Mouse (Mus musculus) hindbrain, postnatal 0 days (tissue): Measurements from ENCODE around the gene Ranbp10. TPM values are rescaled to one million over a fixed set of nuclear protein-coding genes. Genes with fewer than 3 reads are reported as not detected.
A peak's percentile ranks its signal among the peaks of the same experiment; 100 is the strongest.

Experiments used
- ATAC-seq: fragments of 200-750 bp; cut with Nextera tagmentation; 2 replicates; pipeline ENCODE4 v1.8.0; 2017; ENCODE audit warnings: mild to moderate bottlenecking, moderate TSS enrichment, moderate library complexity
- DNase-seq: peaks from one replicate; pipeline ENCODE4 v3.0.0-alpha.2; 2015; ENCODE audit warnings: low spot score
- H3K27ac ChIP-seq: fragments of 300-500 bp; sonication (generic); 2 replicates; pipeline ENCODE4 v1.5.1; 2014; ENCODE audit warnings: mild to moderate bottlenecking
- H3K27me3 ChIP-seq: fragments of 300-500 bp; sonication (generic); 2 replicates; pipeline ENCODE4 v1.6.1; 2014; ENCODE audit warnings: low read length, mixed read lengths; ENCODE audit not compliant: insufficient read depth
- H3K36me3 ChIP-seq: fragments of 300-500 bp; sonication (generic); 2 replicates; pipeline ENCODE4 v1.6.1; 2014; ENCODE audit warnings: low read length, mixed read lengths; ENCODE audit not compliant: insufficient read depth
- H3K4me1 ChIP-seq: fragments of 300-500 bp; sonication (generic); 2 replicates; pipeline ENCODE4 v1.6.1; 2014; ENCODE audit warnings: antibody characterized with exemption, low read length, mixed read lengths; ENCODE audit not compliant: insufficient read depth
- H3K4me2 ChIP-seq: fragments of 300-500 bp; sonication (generic); 2 replicates; pipeline ENCODE4 v1.6.1; 2014; ENCODE audit warnings: low read depth, mild to moderate bottlenecking, low read length, moderate library complexity, mixed read lengths
- H3K4me3 ChIP-seq: fragments of 300-500 bp; sonication (generic); 2 replicates; pipeline ENCODE4 v1.5.1; 2014; ENCODE audit warnings: low read length
- H3K9ac ChIP-seq: fragments of 300-500 bp; sonication (generic); replicated peaks from 2 replicates; pipeline ENCODE4 v1.6.1; 2014; ENCODE audit warnings: mild to moderate bottlenecking, low read length, moderate library complexity, mixed read lengths
- H3K9me3 ChIP-seq: fragments of 300-500 bp; sonication (generic); 2 replicates; pipeline ENCODE4 v1.6.1; 2016; ENCODE audit warnings: low read length, mixed read lengths
- CTCF ChIP-seq: IDR thresholded peaks from 2 replicates; pipeline ENCODE4 v1.5.1; 2016; ENCODE audit warnings: antibody characterized with exemption, control low read depth, low read depth
- WGBS: fragments of 180-500 bp; shearing (Covaris S2); extraction: QIAGEN DNeasy Blood & Tissue Kit; methylation state at CpG from one replicate; pipeline ENCODE4 v1.1.7; 2014; 5-methylcytosine and 5-hydroxymethylcytosine counted together
- polyA plus RNA-seq: library from polyadenylated mRNA; unstranded; fragments of >200 nt; fragmentation: Nextera tagmentation; extraction: Ambion mirVana; gene quantifications from 2 replicates; pipeline ENCODE4 v1.2.1, GENCODE M21; 2015
- total RNA-seq: library from RNA; depleted of rRNA; stranded (reverse); fragments of >200 nt; gene quantifications from 2 replicates; pipeline ENCODE4 v1.2.3, GENCODE M21; 2014; rRNA removed

The Ranbp10 gene
- total RNA-seq (10.5 and 15.7 TPM in 2 replicates), polyA plus RNA-seq (6.3 and 7.2 TPM in 2 replicates)

DNA sequence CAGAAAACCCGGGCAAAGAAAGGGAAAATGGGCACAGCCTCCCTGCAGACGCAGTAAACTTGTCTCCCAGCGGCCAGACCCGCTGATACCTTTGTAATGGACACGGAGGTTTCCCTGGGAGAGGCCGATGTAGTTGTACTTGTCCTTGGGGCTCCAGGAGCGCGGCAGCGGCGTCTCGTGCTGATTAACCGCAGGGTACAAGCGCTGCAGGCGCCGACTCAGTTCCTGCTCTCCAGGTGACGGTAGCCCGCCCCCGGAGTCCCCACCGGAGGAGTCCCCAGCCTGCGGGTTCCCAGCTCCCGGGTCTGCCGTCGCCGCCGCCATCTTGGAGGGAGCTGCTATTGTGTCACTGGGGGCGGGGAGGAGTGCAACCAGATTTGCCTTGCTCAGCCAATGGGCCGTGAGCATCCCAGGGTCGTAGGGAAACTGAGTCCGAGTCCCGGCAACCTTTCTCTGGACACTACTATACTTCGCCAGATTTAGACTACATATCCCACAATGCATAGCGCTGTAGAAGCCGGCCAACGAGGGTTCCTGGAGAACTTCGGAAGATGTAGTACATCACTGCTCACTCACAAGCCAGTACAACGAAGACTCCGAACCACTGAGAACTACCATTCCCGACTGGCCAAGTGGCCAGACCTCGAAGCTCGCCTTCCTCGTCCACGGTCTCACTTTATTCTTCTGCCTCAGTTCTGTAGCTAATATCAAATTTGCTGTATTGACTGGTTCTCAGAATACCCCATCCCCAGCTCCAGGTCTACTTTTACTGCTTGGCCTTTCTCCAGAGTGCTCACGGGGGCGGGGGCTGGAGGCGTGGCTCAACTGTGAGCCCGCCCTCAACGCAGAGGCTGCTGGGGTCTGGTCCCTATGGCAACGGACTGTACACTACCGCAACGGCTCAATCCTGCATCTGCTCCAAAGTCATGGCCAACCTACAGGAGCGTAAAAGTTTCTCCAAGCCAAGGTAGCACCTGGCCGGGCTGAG is at the start of gene Ranbp10, which contains the start of gene Tsnaxip1:
Gene Ranbp10 (minus strand): TSS at position 490 of the 988 bp plus-strand sequence.
Gene Tsnaxip1 (plus strand): TSS at position 871 of the 988 bp plus-strand sequence.
- Histone ChIP-seq H3K4me1 (peaks cover 9% of the 10 kb centered on the region), H3K36me3 (peaks cover 7% of the 10 kb centered on the region; the same call in 1 of the 2 replicates), H3K4me3 (peak within 1 kb of the TSS; percentile 61), H3K4me2 (peak within 1 kb of the TSS; percentile 88), H3K9me3 (no peaks in the 10 kb centered on the region), H3K27me3 (no peaks in the 10 kb centered on the region), H3K27ac (peak within 1 kb of the TSS; percentile 78), H3K9ac (peak within 1 kb of the TSS; percentile 69)
- under 1% methylated on average over 52 of the region's 52 CpGs for WGBS
- ATAC-seq = peak; percentile 100
- no peak for TF ChIP-seq CTCF
- DNase-seq = peak; percentile 99

DNA sequence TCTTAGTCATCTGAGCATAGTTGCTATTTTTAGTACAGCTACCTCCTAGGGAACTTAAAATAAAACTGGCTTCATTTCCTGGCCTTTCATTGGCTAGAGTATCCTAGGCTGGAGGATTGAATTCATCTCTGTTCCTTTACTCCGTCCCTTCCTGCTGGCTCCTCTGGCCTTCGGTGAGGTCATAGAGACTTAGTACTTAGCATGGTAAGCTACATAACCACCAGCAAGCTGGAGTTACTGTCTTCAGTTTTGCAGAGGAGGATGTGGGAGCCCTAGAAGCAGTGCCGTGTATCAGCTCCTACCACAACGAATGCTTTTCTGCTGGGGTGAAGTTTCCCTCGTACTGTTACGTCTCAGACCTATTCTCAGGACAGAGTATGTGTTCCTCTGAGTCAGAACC is 47.2 kb upstream of the Ranbp10 start:
- no peak overlapping the region for H3K9ac ChIP-seq
- DNase-seq (no peak), ATAC-seq (no peak)
- no peaks in the 10 kb centered on the region for H3K27me3 ChIP-seq
- H3K4me3 ChIP-seq = no peak overlapping the region
- H3K36me3 ChIP-seq = peaks cover 47% of the 10 kb centered on the region
- WGBS = 82% methylated on average over 6 of the region's 6 CpGs
- no peak overlapping the region for H3K4me2 ChIP-seq
- H3K4me1 ChIP-seq = no peaks in the 10 kb centered on the region
- H3K9me3 ChIP-seq = no peaks in the 10 kb centered on the region
- peak overlapping the region; percentile 22; the same call in 1 of the 2 replicates for H3K27ac ChIP-seq
- no peak for TF ChIP-seq CTCF

DNA sequence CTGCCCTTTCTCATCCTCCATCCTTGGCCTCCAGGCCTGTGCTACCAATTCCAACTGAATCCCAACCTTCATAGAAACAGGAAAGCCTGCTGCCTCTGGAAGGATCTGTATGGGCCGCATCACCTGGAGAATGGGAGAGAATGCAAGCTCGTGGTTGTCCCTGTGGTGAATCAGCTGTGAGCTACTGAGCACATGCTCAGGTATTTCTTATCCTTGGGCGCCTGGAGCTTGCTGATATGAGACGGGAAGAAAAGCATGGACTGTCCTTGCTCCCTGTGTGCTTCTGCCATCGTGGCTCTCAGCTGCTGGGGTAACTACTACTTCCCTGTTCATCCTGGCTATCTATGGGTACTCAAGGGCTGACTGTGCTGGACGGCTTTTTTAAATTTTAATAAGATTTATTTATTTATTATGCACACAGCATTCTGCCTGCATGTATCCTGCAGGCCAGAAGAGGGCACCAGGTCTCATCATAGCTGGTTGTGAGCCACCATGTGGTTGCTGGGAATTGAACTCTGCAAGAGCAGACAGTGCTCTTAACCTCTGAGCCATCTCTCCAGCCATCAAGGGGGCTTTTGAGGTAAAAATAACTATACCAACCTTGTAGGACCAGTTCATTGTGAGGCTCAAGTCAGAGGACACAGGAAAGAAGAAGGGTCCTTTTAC is 39.3 kb upstream of the Ranbp10 start:
- DNase-seq = peak; percentile 18
- 81% methylated on average over 6 of the region's 6 CpGs for whole genome bisulfite sequencing
- Histone ChIP-seq H3K9ac (no peak overlapping the region), H3K4me2 (no peak overlapping the region), H3K27ac (no peak overlapping the region), H3K27me3 (no peaks in the 10 kb centered on the region), H3K4me1 (peaks cover 11% of the 10 kb centered on the region), H3K4me3 (no peak overlapping the region), H3K9me3 (no peaks in the 10 kb centered on the region), H3K36me3 (peaks cover 35% of the 10 kb centered on the region; the same call in 1 of the 2 replicates)
- ATAC-seq = no peak
- TF ChIP-seq CTCF = peak; percentile 57

DNA sequence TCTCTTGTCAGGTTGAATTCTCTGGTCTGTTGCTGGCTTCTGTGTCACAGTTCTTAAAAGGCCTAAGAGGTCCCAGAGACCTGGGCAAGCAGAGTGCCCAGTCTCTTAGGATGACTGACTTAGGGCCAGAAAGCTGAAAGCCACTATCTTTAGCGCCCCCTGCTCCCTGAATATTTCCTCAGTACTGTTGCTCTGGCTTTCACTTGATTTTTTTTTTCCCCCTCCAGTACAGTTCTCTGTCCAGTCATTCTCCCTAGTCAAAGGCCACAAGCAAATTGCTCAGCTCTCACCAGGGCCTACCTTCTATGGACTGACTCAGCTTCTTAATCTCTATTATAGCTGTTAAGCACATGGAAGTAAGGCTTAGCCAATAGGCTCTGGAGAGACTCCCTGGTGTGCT is 34.8 kb upstream of the Ranbp10 start:
- DNase-seq = peak; percentile 46
- peak overlapping the region; percentile 98; the same call in 1 of the 2 replicates for H3K9ac ChIP-seq

DNA sequence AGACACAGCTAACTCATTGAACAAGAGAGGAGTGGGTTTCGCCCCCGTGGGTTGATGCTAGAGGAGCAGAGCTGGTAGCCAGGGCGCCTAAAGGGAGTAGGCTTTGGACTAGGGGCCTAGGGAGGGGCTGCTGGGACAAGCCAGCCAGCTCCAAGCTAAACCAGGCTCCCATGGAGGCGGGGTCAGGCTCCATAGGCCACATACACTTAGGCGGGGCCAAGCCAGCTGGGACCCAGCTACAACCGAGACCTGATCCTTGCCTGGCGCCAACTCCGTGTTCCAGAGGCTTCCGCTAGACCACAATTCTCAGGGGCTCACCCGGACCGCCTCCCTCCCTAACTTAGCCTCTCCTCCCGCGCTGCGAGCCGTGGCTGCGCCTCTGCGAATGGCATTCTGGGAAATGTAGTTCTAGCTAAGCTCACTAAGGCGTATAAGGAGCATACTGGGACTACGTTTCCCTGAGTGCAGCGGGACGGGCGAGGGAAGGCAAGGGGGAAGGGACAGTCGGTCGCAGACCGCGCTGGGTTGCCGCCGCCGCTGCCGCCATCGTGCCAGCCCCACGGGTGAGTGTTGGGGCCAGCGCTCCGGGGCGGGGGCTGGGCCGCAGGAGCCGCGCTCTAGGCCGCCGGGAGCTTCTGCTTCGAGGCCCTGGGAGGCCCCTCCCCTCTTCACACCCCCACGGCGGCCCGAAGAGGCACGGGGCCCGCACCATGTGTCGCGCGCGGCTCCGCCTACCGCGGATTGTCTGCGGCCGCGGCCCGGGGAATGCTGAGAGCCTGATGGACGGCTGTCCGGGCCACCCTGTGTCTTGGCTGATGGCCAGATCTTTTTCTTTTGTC is 33.2 kb upstream of the Ranbp10 start, which contains the start of gene Nutf2:
Gene Nutf2 (plus strand): TSS at position 438 of the 839 bp plus-strand sequence.
- DNase-seq = peak; percentile 99
- Histone ChIP-seq H3K9ac (peak within 1 kb of the TSS; percentile 98), H3K27me3 (no peaks in the 10 kb centered on the region), H3K9me3 (no peaks in the 10 kb centered on the region), H3K4me3 (peak within 1 kb of the TSS; percentile 95), H3K27ac (peak within 1 kb of the TSS; percentile 92), H3K4me2 (peak within 1 kb of the TSS; percentile 87), H3K36me3 (no peaks in the 10 kb centered on the region), H3K4me1 (peaks cover 26% of the 10 kb centered on the region)
- under 1% methylated on average over 59 of the region's 59 CpGs for WGBS
- no peak for TF ChIP-seq CTCF
- peak; percentile 97 for ATAC-seq

More for the DNA sequence above, 34.8 kb upstream of the Ranbp10 start:
- H3K4me2 ChIP-seq = peak overlapping the region; percentile 87
- peak; percentile 54 for TF ChIP-seq CTCF
- WGBS = 7% methylated on average over 1 of the region's 1 CpGs
- ATAC-seq = no peak
- peak overlapping the region; percentile 95 for H3K4me3 ChIP-seq
- H3K4me1 ChIP-seq = peaks cover 13% of the 10 kb centered on the region
- H3K9me3 ChIP-seq = no peaks in the 10 kb centered on the region
- H3K27ac ChIP-seq = no peak overlapping the region
- no peaks in the 10 kb centered on the region for H3K27me3 ChIP-seq
- H3K36me3 ChIP-seq = peaks cover 12% of the 10 kb centered on the region; the same call in 1 of the 2 replicates

DNA sequence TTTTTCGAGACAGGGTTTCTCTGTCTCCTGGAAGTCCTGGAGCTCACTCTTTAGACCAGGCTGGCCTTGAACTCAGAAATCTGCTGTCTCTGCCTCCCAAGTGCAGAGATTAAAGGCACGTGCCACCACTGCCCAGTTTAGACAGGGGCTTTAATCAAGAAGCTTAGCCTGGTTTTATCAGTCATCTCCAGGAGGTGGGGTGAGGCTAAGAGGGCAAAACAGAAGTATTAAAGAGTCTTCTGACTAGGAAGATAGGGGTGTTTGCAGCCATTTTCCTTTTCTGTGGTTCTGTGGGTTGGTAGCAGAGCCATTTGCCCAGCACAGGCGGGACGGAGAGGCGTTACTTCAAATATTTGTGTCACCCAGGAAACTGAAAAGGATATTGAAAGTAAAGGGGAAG is 32.2 kb upstream of the Ranbp10 start:
- no peak for TF ChIP-seq CTCF
- H3K4me2 ChIP-seq = no peak overlapping the region
- WGBS = 74% methylated on average over 5 of the region's 5 CpGs
- ATAC-seq (no peak), DNase-seq (no peak)
- no peaks in the 10 kb centered on the region for H3K9me3 ChIP-seq
- no peaks in the 10 kb centered on the region for H3K27me3 ChIP-seq
- H3K4me1 ChIP-seq = peaks cover 26% of the 10 kb centered on the region
- peak overlapping the region; percentile 92; the same call in 1 of the 2 replicates for H3K27ac ChIP-seq
- H3K4me3 ChIP-seq = no peak overlapping the region
- H3K9ac ChIP-seq = no peak overlapping the region
- no peaks in the 10 kb centered on the region for H3K36me3 ChIP-seq
